Mouse (Mus musculus) thymus, adult 2 months (tissue): ENCODE data around the gene Sgf29. TPM values are rescaled to one million over a fixed set of nuclear protein-coding genes. Genes with fewer than 3 reads are reported as not detected.

Source experiments
- DNase-seq: peaks from one replicate; pipeline ENCODE4 v3.0.0; 2021
- H3K27ac ChIP-seq: fragments of 200-500 bp; 2 replicates; pipeline ENCODE4 v1.5.1; 2012; ENCODE audit warnings: low read length, control low read depth; ENCODE audit not compliant: control insufficient read depth, insufficient read depth
- H3K27me3 ChIP-seq: fragments of 200-500 bp; 2 replicates; pipeline ENCODE4 v1.6.1; 2012; ENCODE audit warnings: mild to moderate bottlenecking, low read length, moderate library complexity, mixed read lengths; ENCODE audit not compliant: control insufficient read depth, insufficient read depth
- H3K36me3 ChIP-seq: fragments of 200-500 bp; 2 replicates; pipeline ENCODE4 v1.6.1; 2012; ENCODE audit warnings: mild to moderate bottlenecking, low read length, moderate library complexity; ENCODE audit not compliant: control insufficient read depth, insufficient read depth
- H3K4me1 ChIP-seq: fragments of 200-500 bp; replicated peaks from 2 replicates; pipeline ENCODE4 v1.6.1; 2012; ENCODE audit warnings: low read length; ENCODE audit not compliant: control insufficient read depth, insufficient read depth
- H3K4me3 ChIP-seq: fragments of 200-500 bp; 2 replicates; pipeline ENCODE4 v1.5.1; 2012; ENCODE audit warnings: mild to moderate bottlenecking, low read length, control low read depth, moderate library complexity; ENCODE audit not compliant: control insufficient read depth, insufficient read depth
- CTCF ChIP-seq: fragments of 200-500 bp; IDR thresholded peaks from 2 replicates; pipeline ENCODE4 v1.5.1; 2012; ENCODE audit warnings: mild to moderate bottlenecking, control low read depth, low read length, moderate library complexity, borderline replicate concordance; ENCODE audit not compliant: control insufficient read depth, poor library complexity, insufficient read depth; ENCODE audit errors: extremely low read depth
- POLR2A ChIP-seq: fragments of 200-500 bp; IDR thresholded peaks from 2 replicates; pipeline ENCODE4 v1.6.1; 2012; ENCODE audit warnings: mild to moderate bottlenecking, low read length, control low read depth, moderate library complexity; ENCODE audit not compliant: control insufficient read depth, poor library complexity, insufficient read depth; ENCODE audit errors: extremely low read depth
- WGBS: fragments of 180-500 bp; shearing (Covaris S2); methylation state at CpG from one replicate; pipeline ENCODE4 v1.1.7; 2018; 5-methylcytosine and 5-hydroxymethylcytosine counted together
- polyA plus RNA-seq: library from polyadenylated mRNA; depleted of rRNA; stranded (reverse); fragments of >200 nt; gene quantifications from 2 replicates; pipeline ENCODE4 v1.2.3, GENCODE M21; 2012; rRNA removed

The Sgf29 gene
- 72.9 and 99.6 TPM in 2 replicates for polyA plus RNA-seq

DNA sequence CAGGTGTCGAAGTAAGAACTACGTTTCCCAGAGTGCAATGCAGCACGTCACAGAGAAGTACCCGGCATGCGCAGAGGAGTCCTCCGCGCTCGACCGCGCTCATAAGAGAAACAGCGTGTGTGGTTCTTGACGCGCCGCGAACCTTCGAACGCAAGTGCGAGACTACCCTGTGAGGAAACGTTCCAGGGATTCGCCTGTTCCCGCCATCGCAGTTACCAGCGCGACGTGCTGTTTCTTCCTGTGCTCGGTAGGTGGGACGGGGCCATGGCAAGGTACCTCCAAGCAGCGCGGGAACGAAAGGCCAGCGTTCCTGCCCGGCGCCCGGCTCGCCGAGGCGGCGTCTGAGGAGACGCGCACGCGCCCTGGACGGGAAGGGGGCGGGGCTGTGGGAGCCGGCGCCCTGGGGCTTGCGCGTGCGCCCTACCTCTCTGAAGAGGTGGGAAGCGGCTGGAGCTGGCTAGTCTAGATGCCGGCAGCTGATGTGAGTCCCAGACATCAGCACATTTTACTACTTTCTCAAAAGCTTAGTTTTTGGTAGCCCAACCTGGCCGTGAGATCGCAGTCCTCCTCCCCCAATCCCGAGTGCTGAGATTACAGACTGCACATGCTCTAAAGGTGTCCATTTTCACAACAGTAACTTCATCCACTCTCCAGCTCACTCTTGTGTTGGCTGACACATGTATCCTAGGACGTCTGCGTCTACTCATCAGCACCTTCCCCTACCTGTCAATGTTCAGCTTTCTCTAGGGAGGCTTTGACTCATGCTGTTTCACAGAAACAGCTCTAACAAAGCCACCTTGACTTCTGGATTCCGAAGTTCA is at the start of gene Sgf29:
TSS of gene Sgf29 (plus strand) at position 79 of the 821 bp plus-strand sequence.
- Histone ChIP-seq H3K4me1 (no peaks in the 10 kb centered on the region), H3K4me3 (peak within 1 kb of the TSS; percentile 59), H3K27ac (peak within 1 kb of the TSS; percentile 55), H3K27me3 (no peaks in the 10 kb centered on the region), H3K36me3 (no peaks in the 10 kb centered on the region)
- peak; percentile 93 for DNase-seq
- TF ChIP-seq CTCF (peak; percentile 66; the same call in 1 of the 2 replicates), POLR2A (peak; percentile 92)
- WGBS, result 1% methylated on average over 57 of the region's 57 CpGs

DNA sequence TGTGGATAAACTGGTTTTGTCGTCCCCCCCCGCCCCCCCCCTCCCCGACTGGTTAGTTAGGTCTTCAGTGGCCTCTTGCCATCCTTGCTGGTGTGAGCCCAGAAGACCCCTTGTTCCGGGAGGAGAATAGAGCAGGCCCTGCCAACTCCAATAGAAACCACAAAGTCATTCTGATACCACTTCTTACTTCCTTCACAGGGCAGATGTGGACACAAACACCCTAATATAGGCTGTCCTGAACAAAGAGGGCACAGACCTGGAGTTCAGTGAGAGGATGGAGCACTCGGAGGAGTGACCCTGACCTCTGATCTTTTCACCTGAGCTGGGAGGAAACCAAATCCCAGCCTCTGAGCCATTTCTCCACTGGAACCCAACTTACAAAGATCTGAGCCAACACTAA is 47.2 kb upstream of the Sgf29 start:
- Histone ChIP-seq H3K36me3 (no peaks in the 10 kb centered on the region), H3K27ac (no peak overlapping the region), H3K4me1 (peaks cover 2% of the 10 kb centered on the region; the same call in 1 of the 2 replicates), H3K4me3 (no peak overlapping the region), H3K27me3 (no peaks in the 10 kb centered on the region)
- TF ChIP-seq POLR2A, result no peak
- no peak for TF ChIP-seq CTCF
- WGBS, result 20% methylated on average over 5 of the region's 5 CpGs
- DNase-seq, result no peak

GRCm38 (mm10) chr7:126602650-126603049 is 46.5 kb upstream of the Sgf29 start:
- no peaks in the 10 kb centered on the region for H3K27me3 ChIP-seq
- H3K36me3 ChIP-seq, result no peaks in the 10 kb centered on the region
- WGBS, result 41% methylated on average over 3 of the region's 3 CpGs
- no peak overlapping the region for H3K27ac ChIP-seq
- H3K4me3 ChIP-seq, result no peak overlapping the region
- DNase-seq, result no peak
- peaks cover 5% of the 10 kb centered on the region for H3K4me1 ChIP-seq
- no peak for TF ChIP-seq CTCF
- TF ChIP-seq POLR2A, result no peak

- DNase-seq, result no peak
- no peak for TF ChIP-seq CTCF
- no peak for TF ChIP-seq POLR2A
- WGBS, result 16% methylated on average over 5 of the region's 5 CpGs
- Histone ChIP-seq H3K27me3 (no peaks in the 10 kb centered on the region), H3K4me3 (no peak overlapping the region), H3K4me1 (peaks cover 5% of the 10 kb centered on the region), H3K27ac (no peak overlapping the region), H3K36me3 (no peaks in the 10 kb centered on the region)
Observed at GRCm38 (mm10) chr7:126606611-126607010, 42.5 kb upstream of the Sgf29 start.

DNA sequence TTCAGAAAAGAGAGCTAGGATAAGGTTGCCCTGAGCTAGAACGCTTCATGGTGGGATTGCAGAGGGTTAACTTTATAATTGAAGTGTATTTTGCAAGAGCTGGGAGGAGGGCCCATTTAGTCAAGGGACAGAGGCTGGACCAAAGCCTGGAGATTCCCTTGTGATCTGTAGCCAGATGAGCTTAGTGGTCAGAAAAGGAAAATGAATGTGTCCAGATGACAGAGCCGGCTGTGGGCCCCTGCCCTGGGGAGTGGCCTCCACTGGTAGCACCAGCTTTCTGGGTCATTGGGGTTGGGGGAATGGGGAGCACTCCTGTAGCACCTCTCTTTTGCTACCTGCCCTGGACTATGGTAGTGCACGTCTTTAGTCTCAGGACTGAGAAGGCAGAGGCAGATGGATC is 42.0 kb upstream of the Sgf29 start:
- WGBS, result 88% methylated on average over 3 of the region's 3 CpGs
- H3K4me3 ChIP-seq, result no peak overlapping the region
- no peaks in the 10 kb centered on the region for H3K27me3 ChIP-seq
- no peak for TF ChIP-seq POLR2A
- no peak for TF ChIP-seq CTCF
- peaks cover 5% of the 10 kb centered on the region for H3K4me1 ChIP-seq
- DNase-seq, result no peak
- no peaks in the 10 kb centered on the region for H3K36me3 ChIP-seq
- H3K27ac ChIP-seq, result no peak overlapping the region

- TF ChIP-seq CTCF (no peak), POLR2A (no peak)
- 94% methylated on average over 5 of the region's 5 CpGs for WGBS
- H3K4me3 ChIP-seq, result no peak overlapping the region
- no peak for DNase-seq
- H3K27me3 ChIP-seq, result no peaks in the 10 kb centered on the region
- no peaks in the 10 kb centered on the region for H3K36me3 ChIP-seq
- peaks cover 5% of the 10 kb centered on the region for H3K4me1 ChIP-seq
- H3K27ac ChIP-seq, result no peak overlapping the region
Observed at GRCm38 (mm10) chr7:126607796-126608195, 41.3 kb upstream of the Sgf29 start.

DNA sequence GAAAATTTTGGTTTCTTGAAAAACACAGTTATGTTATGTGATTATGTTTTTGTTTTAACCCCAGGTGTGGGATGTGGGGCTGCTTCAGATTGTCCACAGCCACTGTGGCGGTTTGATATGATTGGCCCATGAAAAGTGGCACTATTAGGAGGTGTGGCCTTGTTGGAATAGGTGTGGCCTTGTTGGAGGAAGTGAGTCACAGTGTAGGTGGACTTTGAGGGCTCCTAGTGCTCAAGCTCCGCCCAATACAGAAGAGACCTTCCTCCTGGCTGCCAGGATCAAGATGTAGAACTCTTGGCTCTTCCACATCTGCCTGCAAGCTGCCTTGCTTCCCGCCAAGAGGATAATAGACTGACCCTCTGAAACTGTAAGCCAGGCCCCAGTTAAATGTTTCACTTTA is 36.4 kb upstream of the Sgf29 start:
- Histone ChIP-seq H3K4me3 (no peak overlapping the region), H3K36me3 (no peaks in the 10 kb centered on the region), H3K27me3 (no peaks in the 10 kb centered on the region), H3K27ac (no peak overlapping the region), H3K4me1 (no peaks in the 10 kb centered on the region)
- TF ChIP-seq CTCF (no peak), POLR2A (no peak)
- WGBS, result 89% methylated on average over 3 of the region's 3 CpGs
- DNase-seq, result no peak
